Mouse (Mus musculus): ENCODE results near the gene Fam213b. TPM values are rescaled to one million over a fixed set of nuclear protein-coding genes. Genes with fewer than 3 reads are reported as not detected.
A peak's percentile ranks its signal among the peaks of the same experiment; 100 is the strongest.

Gene Fam213b
- polyA plus RNA-seq, 1 experiment from 2014 or later: 59.9 TPM

DNA sequence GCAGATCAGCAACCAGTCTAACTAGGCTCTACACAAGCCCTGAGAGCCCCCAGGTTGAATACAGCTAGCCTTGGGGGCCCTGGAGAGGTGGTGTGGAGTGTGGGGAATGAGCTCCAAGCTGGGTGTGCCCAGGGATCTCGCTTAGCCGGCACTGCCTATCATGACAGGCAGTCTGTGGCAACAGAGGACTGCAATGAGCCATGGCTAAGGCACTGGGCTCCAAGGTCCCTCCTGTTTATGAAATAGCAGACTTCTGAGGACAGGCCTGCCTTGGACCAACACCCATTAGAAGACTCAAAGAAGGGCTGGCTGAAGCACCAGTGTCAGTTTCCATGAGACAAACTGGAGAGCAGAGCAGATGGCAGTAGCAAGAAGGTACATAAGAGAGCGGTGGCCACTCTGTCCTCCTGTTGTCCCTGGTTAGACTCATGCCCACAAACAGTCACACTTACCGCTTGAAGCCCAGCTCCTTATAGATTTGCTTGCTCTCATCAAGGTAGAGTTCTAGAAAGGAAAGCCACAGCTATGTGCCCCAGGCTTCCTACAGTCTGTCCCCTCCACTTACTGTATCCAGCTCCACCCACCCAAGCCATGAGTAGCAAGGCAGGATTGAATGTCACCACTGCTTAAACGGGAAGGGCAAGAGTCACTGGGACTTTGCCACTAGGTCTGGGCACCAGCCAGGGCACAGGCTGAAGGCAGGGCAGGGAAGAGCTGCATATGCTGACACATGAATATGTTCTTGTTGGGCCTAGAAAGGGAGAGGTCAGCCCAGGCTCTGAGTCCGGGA is 1.1 kb downstream of the Fam213b start:
- H3K27ac ChIP-seq (replicated peaks): no peak overlapping the region

GRCm38 (mm10) chr4:154895549-154895948 is 3.4 kb downstream of the Fam213b start:
- no peak for ATAC-seq (ENCODE audit: insufficient number of reproducible peaks, low FRiP score, low TSS enrichment, low read depth)
- Histone ChIP-seq H3K9me3 (replicated peaks) (no peaks in the 10 kb centered on the region), H3K4me3 (replicated peaks) (no peak overlapping the region), H3K27me3 (no peaks in the 10 kb centered on the region), H3K9ac (no peak overlapping the region), H3K4me2 (replicated peaks) (no peak overlapping the region), H3K27ac (replicated peaks) (no peak overlapping the region), H3K36me3 (0 out of 2 replicates have a peak, but pooled peaks cover 4% of the 10 kb centered on the region), H3K4me1 (peaks cover 27% of the 10 kb centered on the region)
- WGBS: 74% methylated on average over 5 of the region's 5 CpGs

More for the DNA sequence above, 1.1 kb downstream of the Fam213b start:
- 0 out of 2 replicates have a peak, but pooled peaks cover 4% of the 10 kb centered on the region for H3K36me3 ChIP-seq
- no peaks in the 10 kb centered on the region for H3K9me3 ChIP-seq (replicated peaks)
- WGBS: 58% methylated on average over 6 of the region's 6 CpGs
- ATAC-seq (ENCODE audit: insufficient number of reproducible peaks, low FRiP score, low TSS enrichment, low read depth): no peak
- peak overlapping the region; percentile 93 for H3K4me2 ChIP-seq (replicated peaks)
- peak overlapping the region; percentile 64 for H3K4me3 ChIP-seq (replicated peaks)
- peak overlapping the region; percentile 68 for H3K9ac ChIP-seq
- peaks cover 27% of the 10 kb centered on the region for H3K4me1 ChIP-seq
- no peaks in the 10 kb centered on the region for H3K27me3 ChIP-seq

DNA sequence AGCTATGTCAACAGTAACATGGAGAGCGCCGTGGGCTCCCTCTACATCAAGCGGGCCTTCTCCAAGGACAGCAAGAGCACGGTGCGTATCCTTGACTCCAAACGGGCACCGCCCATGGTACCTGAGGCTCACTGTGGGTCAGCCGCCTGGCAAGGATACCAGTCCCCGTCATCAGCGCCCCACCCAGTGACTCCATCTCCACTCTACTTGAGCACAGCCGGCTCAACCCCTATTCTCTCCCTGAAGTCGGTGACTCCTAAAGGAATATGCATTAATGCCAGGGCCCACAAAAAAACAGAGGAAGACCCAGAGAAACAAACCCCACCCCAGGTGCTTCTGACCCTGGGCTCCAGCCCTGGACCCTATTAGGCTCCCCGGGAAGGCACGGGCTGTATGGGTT is 8.0 kb downstream of the Fam213b start:
- Histone ChIP-seq H3K27ac (replicated peaks) (no peak overlapping the region), H3K9ac (no peak overlapping the region), H3K27me3 (no peaks in the 10 kb centered on the region), H3K4me3 (replicated peaks) (no peak overlapping the region), H3K4me1 (peaks cover 6% of the 10 kb centered on the region; the same call in 1 of the 2 replicates), H3K4me2 (replicated peaks) (no peak overlapping the region), H3K36me3 (no peaks in the 10 kb centered on the region), H3K9me3 (replicated peaks) (no peaks in the 10 kb centered on the region)
- ATAC-seq (ENCODE audit: insufficient number of reproducible peaks, low FRiP score, low TSS enrichment, low read depth): no peak
- 89% methylated on average over 14 of the region's 14 CpGs for WGBS

GRCm38 (mm10) chr4:154887593-154888250 is 11.2 kb downstream of the Fam213b start:
- Histone ChIP-seq H3K4me2 (replicated peaks) (no peak overlapping the region), H3K36me3 (no peaks in the 10 kb centered on the region), H3K27ac (replicated peaks) (no peak overlapping the region), H3K27me3 (0 out of 2 replicates have a peak, but pooled peaks cover 4% of the 10 kb centered on the region), H3K9ac (no peak overlapping the region), H3K4me3 (replicated peaks) (no peak overlapping the region), H3K4me1 (peaks cover 6% of the 10 kb centered on the region; the same call in 1 of the 2 replicates), H3K9me3 (replicated peaks) (no peaks in the 10 kb centered on the region)
- 79% methylated on average over 15 of the region's 15 CpGs for WGBS
- no peak for ATAC-seq (ENCODE audit: insufficient number of reproducible peaks, low FRiP score, low TSS enrichment, low read depth)

DNA sequence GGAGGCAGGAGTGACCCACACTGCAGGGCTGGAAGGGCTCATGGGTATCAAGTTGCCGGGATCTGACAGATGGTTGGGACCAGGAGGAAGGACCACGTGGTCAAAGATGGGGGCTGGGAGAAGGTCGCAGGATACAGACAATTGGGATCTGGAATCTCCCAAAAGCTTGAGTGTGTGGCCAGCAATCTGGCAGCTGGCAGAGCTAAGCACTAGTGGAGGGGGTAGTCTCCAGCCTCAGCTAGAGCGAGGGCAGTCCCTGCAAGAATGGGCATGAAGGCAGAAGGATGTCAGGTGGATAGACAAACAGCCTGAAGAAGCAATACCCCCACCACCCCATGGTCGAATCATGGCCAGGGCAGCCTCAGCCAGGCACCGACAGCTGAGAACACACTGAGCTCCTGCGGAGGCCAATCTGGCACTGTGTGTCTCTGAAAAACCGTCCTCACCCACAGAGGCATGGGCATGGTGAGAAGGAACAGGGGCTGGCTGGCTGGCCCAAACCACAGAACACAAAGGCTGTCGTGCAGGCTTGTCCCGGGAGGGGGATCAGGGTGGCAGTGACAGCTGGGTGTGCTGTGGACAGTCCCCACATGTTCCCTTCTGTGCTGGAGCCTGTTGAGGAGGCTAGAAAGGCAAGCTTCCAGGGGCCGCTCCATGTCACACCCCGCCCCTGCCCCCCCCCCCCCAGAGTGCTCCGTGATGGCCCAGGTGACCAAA is 11.9 kb downstream of the Fam213b start:
- H3K36me3 ChIP-seq: no peaks in the 10 kb centered on the region
- H3K9ac ChIP-seq: no peak overlapping the region
- ATAC-seq (ENCODE audit: insufficient number of reproducible peaks, low FRiP score, low TSS enrichment, low read depth): 0 out of 2 replicates have a peak, but pooled peaks have one; percentile 32
- H3K4me3 ChIP-seq (replicated peaks): no peak overlapping the region
- no peaks in the 10 kb centered on the region for H3K9me3 ChIP-seq (replicated peaks)
- no peak overlapping the region for H3K4me2 ChIP-seq (replicated peaks)
- H3K4me1 ChIP-seq: peaks cover 6% of the 10 kb centered on the region; the same call in 1 of the 2 replicates
- H3K27me3 ChIP-seq: 0 out of 2 replicates have a peak, but pooled peaks cover 4% of the 10 kb centered on the region
- no peak overlapping the region for H3K27ac ChIP-seq (replicated peaks)
- WGBS: 61% methylated on average over 13 of the region's 13 CpGs

GRCm38 (mm10) chr4:154885416-154885815 is 13.5 kb downstream of the Fam213b start:
- Histone ChIP-seq H3K4me3 (replicated peaks) (no peak overlapping the region), H3K27me3 (0 out of 2 replicates have a peak, but pooled peaks cover 4% of the 10 kb centered on the region), H3K9ac (no peak overlapping the region), H3K4me2 (replicated peaks) (no peak overlapping the region), H3K36me3 (no peaks in the 10 kb centered on the region), H3K9me3 (replicated peaks) (no peaks in the 10 kb centered on the region), H3K27ac (replicated peaks) (no peak overlapping the region), H3K4me1 (peaks cover 6% of the 10 kb centered on the region; the same call in 1 of the 2 replicates)
- WGBS: 57% methylated on average over 11 of the region's 11 CpGs
- no peak for ATAC-seq (ENCODE audit: insufficient number of reproducible peaks, low FRiP score, low TSS enrichment, low read depth)

GRCm38 (mm10) chr4:154882014-154882659 is 16.8 kb downstream of the Fam213b start:
- Histone ChIP-seq H3K9me3 (replicated peaks) (no peaks in the 10 kb centered on the region), H3K4me3 (replicated peaks) (no peak overlapping the region), H3K27me3 (0 out of 2 replicates have a peak, but pooled peaks cover 4% of the 10 kb centered on the region), H3K9ac (no peak overlapping the region), H3K36me3 (no peaks in the 10 kb centered on the region), H3K4me1 (peaks cover 11% of the 10 kb centered on the region; the same call in 1 of the 2 replicates), H3K27ac (replicated peaks) (no peak overlapping the region), H3K4me2 (replicated peaks) (no peak overlapping the region)
- 30% methylated on average over 14 of the region's 14 CpGs for WGBS
- no peak for ATAC-seq (ENCODE audit: insufficient number of reproducible peaks, low FRiP score, low TSS enrichment, low read depth)

- 75% methylated on average over 6 of the region's 6 CpGs for WGBS
- Histone ChIP-seq H3K4me1 (peaks cover 7% of the 10 kb centered on the region; the same call in 1 of the 2 replicates), H3K27me3 (peaks cover 9% of the 10 kb centered on the region; the same call in 1 of the 2 replicates), H3K9ac (no peak overlapping the region), H3K4me3 (replicated peaks) (no peak overlapping the region), H3K9me3 (replicated peaks) (no peaks in the 10 kb centered on the region), H3K27ac (replicated peaks) (no peak overlapping the region), H3K4me2 (replicated peaks) (no peak overlapping the region), H3K36me3 (no peaks in the 10 kb centered on the region)
- ATAC-seq (ENCODE audit: insufficient number of reproducible peaks, low FRiP score, low TSS enrichment, low read depth): no peak
Measured at GRCm38 (mm10) chr4:154880730-154881129, 18.2 kb downstream of the Fam213b start.

DNA sequence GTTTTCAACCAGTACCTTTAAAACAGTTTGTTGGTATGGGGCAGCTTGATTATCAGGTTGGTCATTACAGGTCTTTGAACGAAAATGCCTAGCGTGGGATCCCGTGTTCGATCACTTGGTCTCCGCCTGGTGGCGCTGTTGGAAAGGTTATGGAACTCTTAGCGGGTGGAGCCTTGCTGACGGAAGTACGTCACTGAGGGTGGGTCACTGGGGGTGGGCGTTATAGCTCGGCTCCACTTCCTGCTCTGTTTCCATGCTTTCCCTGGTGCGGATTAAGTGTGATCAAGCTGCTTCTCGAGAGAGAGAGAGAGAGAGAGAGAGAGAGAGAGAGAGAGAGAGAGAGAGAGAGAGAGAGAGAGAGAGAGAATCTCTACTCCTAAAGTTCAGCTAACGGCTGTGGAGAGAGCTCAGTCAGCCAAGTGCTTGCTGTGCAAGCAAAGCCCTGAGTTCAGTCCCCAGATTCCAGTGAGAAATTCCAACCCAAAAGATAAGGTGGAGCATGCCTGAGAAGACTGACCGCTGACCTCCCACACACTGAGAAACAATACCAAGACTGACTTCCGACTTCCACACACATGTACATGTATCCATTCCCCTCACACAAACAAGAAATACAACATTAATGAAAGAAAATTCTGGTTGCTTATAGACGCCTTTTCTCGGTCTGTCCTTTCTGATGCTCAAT is 20.9 kb downstream of the Fam213b start:
- H3K27me3 ChIP-seq: peaks cover 5% of the 10 kb centered on the region; the same call in 1 of the 2 replicates
- 11% methylated on average over 18 of the region's 18 CpGs for WGBS
- H3K4me1 ChIP-seq: peaks cover 5% of the 10 kb centered on the region; the same call in 1 of the 2 replicates
- peak overlapping the region; percentile 36 for H3K4me3 ChIP-seq (replicated peaks)
- H3K4me2 ChIP-seq (replicated peaks): peak overlapping the region; percentile 55
- ATAC-seq (ENCODE audit: insufficient number of reproducible peaks, low FRiP score, low TSS enrichment, low read depth): peak; percentile 93
- no peaks in the 10 kb centered on the region for H3K36me3 ChIP-seq
- H3K9me3 ChIP-seq (replicated peaks): no peaks in the 10 kb centered on the region
- peak overlapping the region; percentile 81 for H3K27ac ChIP-seq (replicated peaks)
- 0 out of 2 replicates have a peak overlapping the region, but pooled peaks have one; percentile 9 for H3K9ac ChIP-seq

DNA sequence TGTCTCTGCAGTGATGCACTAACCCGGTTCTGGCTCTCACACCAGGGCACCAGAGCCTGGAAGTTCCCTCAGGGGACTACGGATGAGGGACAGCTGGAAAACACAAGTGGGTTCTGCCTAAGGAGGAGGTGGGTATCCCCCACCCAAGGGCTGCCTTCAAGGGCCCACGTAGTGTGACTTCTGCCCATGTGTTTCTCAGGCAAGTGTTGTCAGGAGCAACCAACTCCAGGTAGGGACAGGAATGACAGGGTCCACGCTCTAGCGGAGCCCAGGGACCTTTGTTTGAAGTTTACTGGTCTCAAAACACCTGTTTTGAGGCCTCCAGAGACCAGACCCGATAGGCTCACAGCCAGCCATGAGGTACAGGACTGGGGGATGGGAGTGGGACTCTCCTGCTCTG is 25.7 kb downstream of the Fam213b start:
- H3K27me3 ChIP-seq: peaks cover 10% of the 10 kb centered on the region; the same call in 1 of the 2 replicates

More for the DNA sequence above, 25.7 kb downstream of the Fam213b start:
- Histone ChIP-seq H3K4me2 (replicated peaks) (no peak overlapping the region), H3K4me1 (peaks cover 7% of the 10 kb centered on the region), H3K27ac (replicated peaks) (no peak overlapping the region), H3K4me3 (replicated peaks) (no peak overlapping the region), H3K9ac (no peak overlapping the region), H3K36me3 (no peaks in the 10 kb centered on the region), H3K9me3 (replicated peaks) (no peaks in the 10 kb centered on the region)
- no peak for ATAC-seq (ENCODE audit: insufficient number of reproducible peaks, low FRiP score, low TSS enrichment, low read depth)
- 74% methylated on average over 6 of the region's 6 CpGs for WGBS
